Mouse (Mus musculus) neural tube, embryonic 13.5 days (tissue): ENCODE results near the gene Zdhhc17. TPM values are rescaled to one million over a fixed set of nuclear protein-coding genes. Genes with fewer than 3 reads are reported as not detected.

Experiments used
- ATAC-seq: fragments of 200-750 bp; cut with Nextera tagmentation; 2 replicates; pipeline ENCODE4 v1.8.0; 2017; ENCODE audit warnings: low read depth, mild to moderate bottlenecking, moderate TSS enrichment, moderate library complexity
- H3K27ac ChIP-seq: fragments of 300-500 bp; sonication (generic); replicated peaks from 2 replicates; pipeline ENCODE4 v1.5.1; 2015; ENCODE audit warnings: moderate library complexity, mild to moderate bottlenecking, inconsistent platforms
- H3K27me3 ChIP-seq: fragments of 300-500 bp; sonication (generic); 2 replicates; pipeline ENCODE4 v1.6.1; 2015; ENCODE audit warnings: mild to moderate bottlenecking, inconsistent platforms
- H3K36me3 ChIP-seq: fragments of 300-500 bp; sonication (generic); 2 replicates; pipeline ENCODE4 v1.6.1; 2015; ENCODE audit warnings: mild to moderate bottlenecking, inconsistent platforms
- H3K4me1 ChIP-seq: fragments of 300-500 bp; sonication (generic); replicated peaks from 2 replicates; pipeline ENCODE4 v1.6.1; 2015; ENCODE audit warnings: inconsistent platforms
- H3K4me2 ChIP-seq: fragments of 300-500 bp; sonication (generic); 2 replicates; pipeline ENCODE4 v1.6.1; 2015; ENCODE audit warnings: inconsistent platforms, mild to moderate bottlenecking, moderate library complexity
- H3K4me3 ChIP-seq: fragments of 300-500 bp; sonication (generic); 2 replicates; pipeline ENCODE4 v1.5.1; 2015; ENCODE audit warnings: mild to moderate bottlenecking, inconsistent platforms
- H3K9ac ChIP-seq: fragments of 300-500 bp; sonication (generic); 2 replicates; pipeline ENCODE4 v1.6.1; 2015; ENCODE audit warnings: moderate library complexity, mild to moderate bottlenecking, inconsistent platforms
- H3K9me3 ChIP-seq: fragments of 300-500 bp; sonication (generic); 2 replicates; pipeline ENCODE4 v1.6.1; 2016; ENCODE audit warnings: inconsistent platforms
- WGBS: fragments of 180-500 bp; shearing (Covaris S2); methylation state at CpG from one replicate; pipeline ENCODE4 v1.1.7; 2015; 5-methylcytosine and 5-hydroxymethylcytosine counted together
- polyA plus RNA-seq: library from polyadenylated mRNA; unstranded; fragments of >200 nt; fragmentation: Nextera tagmentation; extraction: Ambion mirVana; gene quantifications from 2 replicates; pipeline ENCODE4 v1.2.1, GENCODE M21; 2015

Zdhhc17 gene
- polyA plus RNA-seq, 1 experiment from 2014 or later, result 47.2 TPM

DNA sequence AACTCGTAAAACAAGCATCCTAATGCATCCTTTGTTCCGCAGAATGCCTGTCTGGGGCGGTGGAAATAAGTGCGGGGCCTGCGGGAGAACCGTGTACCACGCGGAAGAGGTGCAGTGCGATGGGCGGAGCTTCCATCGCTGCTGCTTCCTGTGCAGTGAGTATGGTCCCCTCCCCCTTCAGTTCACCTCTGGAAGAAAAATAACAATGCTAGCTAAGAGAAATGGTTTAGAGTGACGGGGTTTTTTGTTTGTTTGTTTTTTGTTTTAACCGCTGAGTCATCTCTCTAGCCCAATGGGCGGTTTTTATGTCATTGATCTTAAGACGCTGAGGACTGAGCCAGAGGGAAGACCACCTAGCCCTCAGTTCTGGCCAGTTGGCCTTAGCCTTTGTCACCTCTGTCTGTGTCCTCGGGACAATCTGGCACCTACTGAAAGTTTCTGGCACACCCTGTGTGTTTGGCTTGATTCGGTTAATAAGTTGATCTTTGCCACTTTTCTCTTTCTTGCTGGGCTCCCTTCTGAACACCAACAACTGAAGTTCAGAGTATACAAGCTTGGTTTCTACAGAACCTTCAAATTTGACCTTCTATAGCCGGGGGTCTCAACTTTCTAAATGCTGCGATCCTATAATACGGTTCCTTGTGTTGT lies 77.9 kb downstream of the Zdhhc17 start:
- Histone ChIP-seq H3K9ac (peak overlapping the region; percentile 58), H3K27ac (peak overlapping the region; percentile 91), H3K9me3 (no peaks in the 10 kb centered on the region), H3K4me3 (peak overlapping the region; percentile 21), H3K36me3 (no peaks in the 10 kb centered on the region), H3K27me3 (no peaks in the 10 kb centered on the region), H3K4me2 (peak overlapping the region; percentile 46), H3K4me1 (peaks cover 54% of the 10 kb centered on the region)
- WGBS, result 49% methylated on average over 20 of the region's 20 CpGs
- ATAC-seq, result peak; percentile 88

DNA sequence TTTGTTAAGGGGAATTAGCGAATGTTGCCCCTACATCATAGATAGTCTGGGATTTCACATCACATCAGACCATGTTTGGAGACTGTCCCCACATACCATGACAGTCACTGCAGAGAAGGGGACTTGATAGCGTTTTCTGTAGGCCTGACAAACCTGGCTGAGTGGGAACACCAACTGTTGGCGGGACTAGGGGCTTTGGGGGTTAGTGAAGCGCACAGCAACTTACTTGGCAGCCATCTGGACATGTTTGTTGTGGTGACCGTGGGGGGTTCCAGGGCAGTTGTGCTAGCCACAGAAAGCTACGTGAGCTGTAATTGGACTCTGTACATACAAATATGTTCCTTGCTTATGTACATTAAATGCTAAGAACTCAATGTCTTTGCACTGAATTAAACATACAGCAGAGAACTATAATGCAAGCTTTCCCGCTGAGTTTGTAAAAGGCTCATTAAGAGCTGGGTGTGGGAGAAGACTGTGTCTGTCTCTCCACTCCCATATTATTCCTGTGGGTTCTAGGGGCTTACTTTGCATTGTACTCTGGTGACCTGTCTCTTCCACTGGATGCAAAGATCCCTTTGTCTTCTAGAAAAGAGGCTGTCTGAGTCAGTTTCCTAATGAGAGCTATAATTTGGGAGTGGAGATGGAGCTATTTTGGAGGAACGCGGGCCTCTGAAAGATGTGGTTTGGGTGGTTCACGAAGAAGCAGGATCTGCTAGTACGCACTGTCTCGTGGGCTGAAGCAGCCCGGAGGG lies 78.6 kb downstream of the Zdhhc17 start:
- H3K4me3 ChIP-seq, result peak overlapping the region; percentile 21
- 21% methylated on average over 13 of the region's 13 CpGs for WGBS
- peak; percentile 66 for ATAC-seq
- no peaks in the 10 kb centered on the region for H3K27me3 ChIP-seq
- H3K27ac ChIP-seq, result peak overlapping the region; percentile 91
- no peaks in the 10 kb centered on the region for H3K36me3 ChIP-seq
- H3K9me3 ChIP-seq, result no peaks in the 10 kb centered on the region
- peaks cover 61% of the 10 kb centered on the region for H3K4me1 ChIP-seq
- H3K9ac ChIP-seq, result peak overlapping the region; percentile 58
- peak overlapping the region; percentile 46 for H3K4me2 ChIP-seq

DNA sequence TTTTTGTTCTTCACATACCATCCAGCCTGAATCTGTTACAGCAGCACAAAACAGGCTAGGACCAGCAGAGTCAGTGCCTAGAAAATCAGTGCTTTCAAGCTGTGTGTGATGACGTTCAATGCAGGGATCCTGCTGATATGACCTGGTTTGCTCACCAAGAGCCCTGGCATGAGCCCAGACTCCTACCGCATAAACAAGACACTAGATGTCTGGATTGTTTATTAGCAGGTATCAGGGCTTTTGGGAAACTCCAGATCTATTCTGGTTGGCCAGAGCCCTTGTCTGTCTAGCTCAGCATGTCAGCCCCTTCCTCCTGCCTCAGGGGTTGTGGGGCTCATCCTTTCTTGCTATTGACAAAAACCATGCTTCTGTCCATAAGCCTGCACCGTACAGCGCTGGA lies 80.2 kb downstream of the Zdhhc17 start:
- Histone ChIP-seq H3K4me2 (no peak overlapping the region), H3K27me3 (no peaks in the 10 kb centered on the region), H3K36me3 (no peaks in the 10 kb centered on the region), H3K4me1 (peaks cover 70% of the 10 kb centered on the region), H3K9me3 (no peaks in the 10 kb centered on the region), H3K4me3 (no peak overlapping the region), H3K27ac (peak overlapping the region; percentile 42), H3K9ac (no peak overlapping the region)
- no peak for ATAC-seq
- WGBS, result 59% methylated on average over 4 of the region's 4 CpGs

DNA sequence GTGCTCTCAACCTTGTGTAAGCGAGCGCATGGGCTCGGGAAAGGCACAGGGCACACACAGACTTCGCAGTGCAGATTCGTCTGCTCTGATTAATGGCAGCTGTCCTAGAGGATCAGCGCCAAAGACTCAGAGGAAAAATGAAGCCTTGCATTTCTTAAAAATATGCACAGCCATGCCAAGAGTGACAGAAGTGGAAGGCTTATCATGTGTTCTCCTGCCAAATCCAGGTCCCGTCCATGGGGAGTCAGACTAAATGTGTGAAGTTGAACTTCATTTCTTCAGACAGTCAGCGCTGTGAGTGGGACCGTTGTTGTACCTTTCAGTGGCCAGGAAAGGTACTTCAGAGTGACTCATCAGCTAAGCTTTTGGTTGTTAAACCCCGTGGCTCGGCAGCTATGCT lies 82.4 kb downstream of the Zdhhc17 start:
- H3K9me3 ChIP-seq, result no peaks in the 10 kb centered on the region
- H3K4me3 ChIP-seq, result no peak overlapping the region
- ATAC-seq, result no peak
- H3K9ac ChIP-seq, result no peak overlapping the region
- no peaks in the 10 kb centered on the region for H3K36me3 ChIP-seq
- H3K27ac ChIP-seq, result no peak overlapping the region; the same call in 1 of the 2 replicates
- H3K27me3 ChIP-seq, result no peaks in the 10 kb centered on the region
- H3K4me1 ChIP-seq, result peaks cover 83% of the 10 kb centered on the region
- 65% methylated on average over 11 of the region's 11 CpGs for WGBS
- no peak overlapping the region for H3K4me2 ChIP-seq

DNA sequence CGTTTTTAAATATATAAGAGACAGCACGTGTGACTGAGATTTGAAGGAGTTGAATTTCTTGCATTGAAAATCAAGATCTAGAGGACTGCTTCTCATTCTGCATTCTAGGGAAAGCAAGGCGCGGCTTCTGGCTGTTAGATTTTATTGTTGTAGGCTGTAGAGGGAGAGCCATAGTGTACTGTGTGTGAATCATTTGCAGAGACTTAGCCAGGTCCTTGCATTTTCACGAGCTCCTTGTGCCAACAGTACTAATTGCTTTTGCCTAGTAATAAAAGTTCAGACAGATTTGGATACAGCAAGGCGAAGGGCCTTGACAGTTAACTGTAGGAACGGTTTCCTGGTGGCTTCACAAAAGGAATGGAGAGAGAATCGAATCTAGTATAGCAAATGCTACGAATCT lies 87.3 kb downstream of the Zdhhc17 start:
- H3K4me3 ChIP-seq, result peak overlapping the region; percentile 63; the same call in 1 of the 2 replicates
- 68% methylated on average over 9 of the region's 9 CpGs for WGBS
- peaks cover 70% of the 10 kb centered on the region for H3K4me1 ChIP-seq
- H3K4me2 ChIP-seq, result peak overlapping the region; percentile 79
- no peaks in the 10 kb centered on the region for H3K27me3 ChIP-seq
- no peaks in the 10 kb centered on the region for H3K36me3 ChIP-seq
- no peak for ATAC-seq
- H3K9ac ChIP-seq, result no peak overlapping the region
- no peak overlapping the region for H3K27ac ChIP-seq
- H3K9me3 ChIP-seq, result no peaks in the 10 kb centered on the region

DNA sequence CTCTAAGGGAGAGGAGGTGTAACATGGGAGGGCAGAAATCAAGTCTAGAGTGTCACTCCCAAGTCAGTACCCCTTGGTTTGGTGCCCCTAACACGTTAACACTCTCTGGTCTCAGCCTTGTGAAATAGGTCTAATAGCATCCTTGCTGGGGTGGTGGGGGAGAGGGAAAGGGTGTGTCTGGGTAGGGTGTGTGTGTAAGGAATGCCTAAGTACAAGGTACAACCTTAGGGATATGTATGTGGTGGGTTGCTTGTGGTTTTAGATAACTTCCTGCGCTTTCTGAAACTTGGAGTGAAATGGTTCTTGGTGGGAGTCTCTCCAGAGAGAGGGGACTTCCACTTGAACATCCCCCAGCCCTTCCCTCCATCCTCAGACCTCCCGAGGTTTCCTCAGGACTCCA lies 88.0 kb downstream of the Zdhhc17 start:
- Histone ChIP-seq H3K9ac (0 out of 2 replicates have a peak overlapping the region, but pooled peaks have one; percentile 18), H3K4me2 (peak overlapping the region; percentile 79), H3K9me3 (no peaks in the 10 kb centered on the region), H3K27ac (no peak overlapping the region), H3K27me3 (no peaks in the 10 kb centered on the region), H3K36me3 (no peaks in the 10 kb centered on the region), H3K4me1 (peaks cover 63% of the 10 kb centered on the region), H3K4me3 (peak overlapping the region; percentile 63)
- ATAC-seq, result no peak
- WGBS, result 65% methylated on average over 3 of the region's 3 CpGs

DNA sequence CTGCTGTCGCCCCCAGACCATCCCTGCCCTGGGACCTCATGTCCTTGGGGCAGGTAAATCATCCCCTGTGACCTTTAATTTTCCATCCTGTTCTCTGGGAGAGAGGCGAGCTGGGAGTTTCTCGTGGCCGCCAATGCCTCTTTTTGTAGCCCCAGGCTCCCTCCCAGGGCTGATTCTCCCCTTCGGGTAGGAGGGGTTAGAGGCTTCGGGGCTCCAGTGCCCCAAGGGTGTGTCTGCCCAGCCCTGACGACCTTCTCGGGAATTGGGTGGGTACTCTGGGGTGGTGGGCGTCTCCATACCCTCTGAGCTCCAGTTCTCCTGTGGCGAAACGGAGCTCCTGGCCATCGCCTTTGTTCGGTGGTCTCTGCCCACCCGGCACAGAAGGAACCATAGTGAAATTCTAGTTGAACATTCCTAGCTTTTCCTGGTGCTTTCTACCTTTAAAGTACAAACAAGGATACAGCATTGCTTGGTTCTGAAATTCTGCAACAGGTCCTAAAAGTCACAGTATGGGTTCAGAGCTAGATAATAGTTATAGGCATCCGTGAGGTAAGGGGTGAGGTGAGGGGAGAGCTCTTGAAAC lies 89.5 kb downstream of the Zdhhc17 start:
- H3K27ac ChIP-seq, result peak overlapping the region; percentile 92
- peak overlapping the region; percentile 63 for H3K4me3 ChIP-seq
- WGBS, result 0% methylated on average over 15 of the region's 15 CpGs
- H3K9ac ChIP-seq, result peak overlapping the region; percentile 88
- ATAC-seq, result peak; percentile 74
- H3K4me2 ChIP-seq, result peak overlapping the region; percentile 79
- no peaks in the 10 kb centered on the region for H3K9me3 ChIP-seq
- no peaks in the 10 kb centered on the region for H3K36me3 ChIP-seq
- no peaks in the 10 kb centered on the region for H3K27me3 ChIP-seq
- H3K4me1 ChIP-seq, result peaks cover 49% of the 10 kb centered on the region

DNA sequence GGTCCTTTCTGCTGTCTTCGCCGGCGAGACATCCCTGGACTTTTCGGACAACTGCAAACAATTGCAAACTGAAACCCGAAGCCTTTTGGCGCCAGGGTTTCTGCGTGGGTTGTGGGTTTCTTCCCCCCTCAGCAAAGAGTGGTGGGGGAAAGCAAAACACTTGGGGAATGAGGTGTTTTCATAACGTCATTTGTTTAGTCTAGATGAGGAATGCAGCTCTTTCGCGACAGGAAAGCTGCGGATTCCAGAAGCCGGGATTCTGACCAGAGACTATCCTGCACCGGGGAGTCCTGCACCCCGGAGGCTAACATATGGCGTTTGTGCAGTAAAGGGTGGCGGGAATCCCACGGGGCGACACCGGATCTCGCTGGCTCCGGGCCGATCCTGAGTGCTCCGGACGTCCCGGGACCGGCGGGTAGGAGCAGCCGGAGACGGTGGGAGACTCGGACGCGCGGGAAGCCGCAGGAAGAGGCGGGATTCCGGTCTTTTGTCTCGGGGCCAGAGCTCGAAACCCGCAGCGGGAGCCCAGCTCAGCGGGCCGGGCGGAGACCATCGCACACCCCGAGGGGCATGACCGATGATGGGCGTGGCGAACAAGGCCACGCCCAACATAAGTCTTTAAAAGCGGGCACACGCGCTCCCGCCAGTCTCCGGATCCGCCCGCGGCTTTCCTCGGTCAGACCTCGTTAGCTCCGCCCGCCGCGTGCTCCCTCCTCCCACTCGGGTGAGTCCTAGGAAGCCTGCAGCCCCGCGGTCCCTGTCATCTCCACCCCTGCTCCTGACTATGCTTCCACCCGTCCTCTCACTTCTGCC lies 90.2 kb downstream of the Zdhhc17 start, which contains the start of gene Csrp2:
TSS of gene Csrp2 (plus strand) at position 259 of the 813 bp plus-strand sequence.
- peak; percentile 95 for ATAC-seq
- no peaks in the 10 kb centered on the region for H3K27me3 ChIP-seq
- H3K9ac ChIP-seq, result peak within 1 kb of the TSS; percentile 88
- no peaks in the 10 kb centered on the region for H3K36me3 ChIP-seq
- H3K4me1 ChIP-seq, result peaks cover 48% of the 10 kb centered on the region
- H3K27ac ChIP-seq, result peak within 1 kb of the TSS; percentile 92
- under 1% methylated on average over 67 of the region's 67 CpGs for WGBS
- H3K4me2 ChIP-seq, result peak within 1 kb of the TSS; percentile 79
- peak within 1 kb of the TSS; percentile 63 for H3K4me3 ChIP-seq
- H3K9me3 ChIP-seq, result no peaks in the 10 kb centered on the region

DNA sequence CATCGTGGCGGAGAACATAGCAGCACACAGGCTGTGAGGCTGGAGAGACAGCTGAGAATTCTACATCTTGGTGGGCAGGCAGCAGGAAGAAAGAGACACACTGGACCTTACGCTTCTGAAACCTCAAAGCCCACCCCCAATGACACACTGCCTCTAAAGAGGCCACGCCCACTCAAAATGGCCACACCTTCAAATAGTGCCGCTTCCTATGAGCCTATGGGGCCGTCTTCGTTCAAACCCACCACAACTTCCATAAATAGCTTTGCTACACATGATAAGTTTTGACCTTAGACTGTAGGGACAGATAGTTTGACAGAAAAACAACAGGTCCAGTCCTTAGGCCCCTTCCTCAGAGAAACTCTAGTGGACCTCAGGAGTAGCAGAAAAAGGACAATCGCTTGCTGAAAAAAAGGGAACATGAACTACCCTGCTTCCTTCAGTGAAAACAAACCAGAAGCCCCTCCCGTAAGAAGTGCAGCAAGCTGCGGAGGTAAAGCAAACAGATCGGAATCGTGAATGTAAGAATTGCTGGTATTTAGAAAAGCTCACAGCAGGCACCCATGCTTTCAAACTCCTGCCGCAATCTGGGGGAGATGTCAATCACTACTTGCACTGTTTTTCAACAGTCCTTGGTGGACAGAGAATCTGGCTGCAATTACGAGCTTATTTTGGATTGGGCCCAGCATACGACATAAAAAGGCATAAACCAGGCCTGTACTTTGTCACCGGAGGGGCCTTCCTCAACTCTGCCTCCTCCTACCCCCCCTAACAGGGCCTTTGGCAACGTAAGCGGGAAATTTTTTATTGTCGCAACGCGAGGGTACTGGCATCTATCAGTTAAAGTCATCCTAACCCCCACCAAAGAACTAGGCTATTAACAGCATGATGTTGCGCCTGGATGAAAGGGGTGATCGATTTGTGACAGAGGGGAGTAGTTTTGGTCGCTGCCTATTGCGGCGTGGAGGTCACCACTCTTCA lies 91.2 kb downstream of the Zdhhc17 start:
- Histone ChIP-seq H3K4me3 (peak overlapping the region; percentile 63), H3K27me3 (no peaks in the 10 kb centered on the region), H3K4me2 (peak overlapping the region; percentile 79), H3K36me3 (no peaks in the 10 kb centered on the region), H3K9ac (peak overlapping the region; percentile 88), H3K4me1 (peaks cover 44% of the 10 kb centered on the region), H3K27ac (peak overlapping the region; percentile 92), H3K9me3 (no peaks in the 10 kb centered on the region)
- ATAC-seq, result no peak
- 18% methylated on average over 26 of the region's 26 CpGs for WGBS

DNA sequence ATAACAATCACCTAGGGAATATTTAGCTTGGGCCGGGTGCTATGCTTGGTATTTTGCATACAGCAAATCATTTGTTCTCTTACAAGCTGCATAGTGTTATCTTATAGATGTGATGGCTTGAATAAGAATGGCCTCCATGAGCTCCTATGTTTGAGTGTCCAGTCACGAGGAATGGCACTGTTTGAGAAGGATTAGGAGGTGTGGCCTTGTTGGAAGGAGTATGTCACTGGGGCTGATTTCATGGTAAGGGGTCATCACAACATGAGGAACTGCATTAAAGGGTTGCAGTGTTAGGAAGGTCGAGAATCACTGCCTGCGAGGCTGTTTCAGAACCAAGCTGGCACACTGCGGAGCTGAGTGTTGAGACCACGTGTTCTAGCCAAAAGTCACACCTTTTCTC lies 92.4 kb downstream of the Zdhhc17 start:
- Histone ChIP-seq H3K9ac (no peak overlapping the region), H3K4me3 (no peak overlapping the region), H3K36me3 (no peaks in the 10 kb centered on the region), H3K4me1 (peaks cover 35% of the 10 kb centered on the region), H3K9me3 (no peaks in the 10 kb centered on the region), H3K27me3 (no peaks in the 10 kb centered on the region), H3K27ac (no peak overlapping the region), H3K4me2 (no peak overlapping the region)
- no peak for ATAC-seq
- WGBS, result 94% methylated on average over 6 of the region's 6 CpGs
